Mouse (Mus musculus) neural tube, embryonic 15.5 days (tissue): ENCODE results near the gene Rtn4. TPM values are rescaled to one million over a fixed set of nuclear protein-coding genes. Genes with fewer than 3 reads are reported as not detected.

Experiments used
- ATAC-seq: fragments of 200-750 bp; cut with Nextera tagmentation; 2 replicates; pipeline ENCODE4 v1.8.0; 2017; ENCODE audit warnings: mild to moderate bottlenecking, moderate TSS enrichment, moderate library complexity; ENCODE audit not compliant: low FRiP score
- H3K27ac ChIP-seq: fragments of 300-500 bp; sonication (generic); replicated peaks from 2 replicates; pipeline ENCODE4 v1.5.1; 2015; ENCODE audit warnings: mild to moderate bottlenecking, inconsistent platforms
- H3K27me3 ChIP-seq: fragments of 300-500 bp; sonication (generic); replicated peaks from 2 replicates; pipeline ENCODE4 v1.6.1; 2015; ENCODE audit warnings: inconsistent platforms
- H3K36me3 ChIP-seq: fragments of 300-500 bp; sonication (generic); 2 replicates; pipeline ENCODE4 v1.6.1; 2015; ENCODE audit warnings: inconsistent platforms
- H3K4me1 ChIP-seq: fragments of 300-500 bp; sonication (generic); 2 replicates; pipeline ENCODE4 v1.6.1; 2015; ENCODE audit warnings: inconsistent platforms
- H3K4me2 ChIP-seq: fragments of 300-500 bp; sonication (generic); 2 replicates; pipeline ENCODE4 v1.6.1; 2015; ENCODE audit warnings: inconsistent platforms, mild to moderate bottlenecking, moderate library complexity
- H3K4me3 ChIP-seq: fragments of 300-500 bp; sonication (generic); replicated peaks from 2 replicates; pipeline ENCODE4 v1.5.1; 2015; ENCODE audit warnings: mild to moderate bottlenecking, inconsistent platforms
- H3K9ac ChIP-seq: fragments of 300-500 bp; sonication (generic); replicated peaks from 2 replicates; pipeline ENCODE4 v1.6.1; 2015; ENCODE audit warnings: mild to moderate bottlenecking, inconsistent platforms
- H3K9me3 ChIP-seq: fragments of 300-500 bp; sonication (generic); replicated peaks from 2 replicates; pipeline ENCODE4 v1.6.1; 2016; ENCODE audit warnings: inconsistent platforms
- WGBS: fragments of 180-500 bp; shearing (Covaris S2); methylation state at CpG from one replicate; pipeline ENCODE4 v1.1.7; 2015; ENCODE audit warnings: mixed read lengths; 5-methylcytosine and 5-hydroxymethylcytosine counted together
- polyA plus RNA-seq: library from polyadenylated mRNA; unstranded; fragments of >200 nt; fragmentation: Nextera tagmentation; extraction: Ambion mirVana; gene quantifications from 2 replicates; pipeline ENCODE4 v1.2.1, GENCODE M21; 2015

Rtn4 gene
- polyA plus RNA-seq, 1 experiment from 2014 or later: 122 TPM

GRCm38 (mm10) chr11:29768523-29768922, 75.8 kb downstream of the Rtn4 start:
- Histone ChIP-seq H3K36me3 (peaks cover 3% of the 10 kb centered on the region; the same call in 1 of the 2 replicates), H3K4me2 (no peak overlapping the region), H3K27ac (no peak overlapping the region), H3K4me1 (no peaks in the 10 kb centered on the region), H3K4me3 (no peak overlapping the region), H3K9ac (no peak overlapping the region), H3K27me3 (no peaks in the 10 kb centered on the region), H3K9me3 (no peaks in the 10 kb centered on the region)
- no peak for ATAC-seq

DNA sequence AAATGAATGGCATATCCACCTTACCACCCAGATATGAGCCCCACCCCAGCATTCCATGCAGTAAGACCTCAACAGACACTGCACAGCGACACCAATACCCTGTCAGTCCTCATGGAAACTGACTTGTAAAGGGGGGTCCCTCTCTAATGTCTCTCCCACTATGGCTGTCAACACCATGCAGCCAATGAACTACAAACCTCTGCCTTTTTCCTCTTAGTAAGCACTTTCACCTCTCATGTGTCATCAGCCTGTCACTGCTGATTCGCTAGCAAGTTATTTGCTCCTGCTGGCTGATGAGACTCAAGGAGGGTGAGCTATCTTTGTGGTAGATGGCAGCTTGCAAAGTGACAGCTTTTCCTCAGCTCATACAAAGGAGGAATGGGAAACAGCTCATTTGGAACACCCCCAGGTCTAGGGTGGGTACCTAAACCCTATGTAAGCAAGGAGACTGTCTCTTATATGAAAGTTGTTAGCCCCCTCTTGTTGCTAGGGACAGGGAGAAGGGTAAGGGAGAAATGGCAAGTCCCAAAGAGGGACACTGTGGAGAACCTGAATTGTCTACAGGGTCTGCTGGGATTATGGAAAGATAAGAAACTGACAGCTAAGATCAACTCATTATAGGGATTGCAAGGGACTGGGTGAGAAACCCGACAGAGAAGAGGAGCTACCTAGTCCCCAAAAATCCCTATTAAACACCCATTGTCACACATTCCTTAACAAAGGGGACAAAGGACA, 78.1 kb downstream of the Rtn4 start:
- Histone ChIP-seq H3K36me3 (peaks cover 3% of the 10 kb centered on the region; the same call in 1 of the 2 replicates), H3K9ac (no peak overlapping the region), H3K27ac (no peak overlapping the region), H3K4me2 (no peak overlapping the region), H3K4me1 (no peaks in the 10 kb centered on the region), H3K9me3 (no peaks in the 10 kb centered on the region), H3K4me3 (no peak overlapping the region), H3K27me3 (no peaks in the 10 kb centered on the region)
- 80% methylated on average over 3 of the region's 3 CpGs for WGBS
- ATAC-seq: no peak

GRCm38 (mm10) chr11:29772279-29772678, 79.5 kb downstream of the Rtn4 start:
- peaks cover 3% of the 10 kb centered on the region; the same call in 1 of the 2 replicates for H3K36me3 ChIP-seq
- no peak overlapping the region for H3K27ac ChIP-seq
- no peak overlapping the region for H3K4me2 ChIP-seq
- ATAC-seq: no peak
- no peaks in the 10 kb centered on the region for H3K9me3 ChIP-seq
- 90% methylated on average over 1 of the region's 1 CpGs for WGBS
- H3K4me3 ChIP-seq: no peak overlapping the region
- H3K4me1 ChIP-seq: no peaks in the 10 kb centered on the region
- no peaks in the 10 kb centered on the region for H3K27me3 ChIP-seq
- H3K9ac ChIP-seq: no peak overlapping the region

- Histone ChIP-seq H3K36me3 (peaks cover 3% of the 10 kb centered on the region; the same call in 1 of the 2 replicates), H3K4me1 (no peaks in the 10 kb centered on the region), H3K9ac (no peak overlapping the region), H3K27ac (no peak overlapping the region), H3K4me3 (no peak overlapping the region), H3K4me2 (no peak overlapping the region), H3K27me3 (no peaks in the 10 kb centered on the region), H3K9me3 (no peaks in the 10 kb centered on the region)
- no peak for ATAC-seq
- WGBS: 40% methylated on average over 2 of the region's 2 CpGs
These were observed 81.5 kb downstream of the Rtn4 start for GRCm38 (mm10) chr11:29774296-29774695.

DNA sequence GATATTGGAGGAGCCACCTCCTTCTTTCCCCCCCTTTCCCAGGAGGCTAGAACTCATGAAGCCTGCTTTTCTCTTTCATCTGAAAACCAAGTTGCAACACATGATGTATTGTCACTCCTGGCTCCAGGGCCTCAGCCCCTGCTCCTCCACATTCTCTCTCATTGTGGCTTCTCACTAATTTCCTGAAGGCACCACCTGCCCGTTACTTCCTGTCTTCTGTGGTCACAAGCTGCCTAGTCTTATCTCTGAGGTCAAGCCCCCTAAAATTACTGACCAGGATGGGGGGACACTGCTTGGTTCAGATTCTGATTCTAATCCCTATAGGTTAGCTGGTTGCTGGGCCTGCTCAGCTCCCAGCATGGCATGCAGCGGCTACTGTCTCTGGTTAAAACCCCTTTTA, 82.0 kb downstream of the Rtn4 start:
- peaks cover 3% of the 10 kb centered on the region; the same call in 1 of the 2 replicates for H3K36me3 ChIP-seq
- H3K9ac ChIP-seq: no peak overlapping the region
- no peak for ATAC-seq
- H3K27ac ChIP-seq: no peak overlapping the region
- 72% methylated on average over 2 of the region's 2 CpGs for WGBS
- H3K9me3 ChIP-seq: no peaks in the 10 kb centered on the region
- no peak overlapping the region for H3K4me2 ChIP-seq
- no peaks in the 10 kb centered on the region for H3K27me3 ChIP-seq
- H3K4me3 ChIP-seq: no peak overlapping the region
- H3K4me1 ChIP-seq: no peaks in the 10 kb centered on the region

DNA sequence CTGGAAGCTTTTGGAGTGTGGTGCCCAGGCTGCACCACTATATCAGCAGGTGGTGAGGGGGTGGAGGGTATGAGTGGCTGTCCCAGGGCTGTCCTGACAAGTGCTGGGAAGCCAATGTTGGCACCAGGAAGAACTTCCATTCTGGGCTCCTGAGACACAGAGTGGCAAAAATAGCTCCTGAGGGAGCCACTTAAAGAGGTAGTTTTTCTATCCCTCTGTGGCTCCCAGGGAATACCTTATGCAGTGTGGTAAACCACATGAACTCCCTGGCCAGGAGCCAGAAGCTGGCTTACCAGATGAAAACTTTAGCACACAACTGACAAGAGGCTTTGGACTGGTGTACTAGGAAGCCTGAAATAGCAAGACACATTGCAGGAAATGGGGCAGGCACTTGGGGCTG, 85.2 kb downstream of the Rtn4 start:
- Histone ChIP-seq H3K27ac (no peak overlapping the region), H3K9me3 (no peaks in the 10 kb centered on the region), H3K4me1 (no peaks in the 10 kb centered on the region), H3K27me3 (no peaks in the 10 kb centered on the region), H3K4me3 (no peak overlapping the region), H3K9ac (no peak overlapping the region), H3K36me3 (peaks cover 6% of the 10 kb centered on the region; the same call in 1 of the 2 replicates), H3K4me2 (no peak overlapping the region)
- ATAC-seq: no peak

- Histone ChIP-seq H3K4me2 (no peak overlapping the region), H3K9me3 (no peaks in the 10 kb centered on the region), H3K27me3 (no peaks in the 10 kb centered on the region), H3K36me3 (peaks cover 6% of the 10 kb centered on the region; the same call in 1 of the 2 replicates), H3K27ac (no peak overlapping the region), H3K4me1 (no peaks in the 10 kb centered on the region), H3K9ac (no peak overlapping the region), H3K4me3 (no peak overlapping the region)
- ATAC-seq: no peak
- WGBS: 72% methylated on average over 3 of the region's 3 CpGs
These were observed 86.2 kb downstream of the Rtn4 start for GRCm38 (mm10) chr11:29778936-29779335.

GRCm38 (mm10) chr11:29779409-29780026, 86.8 kb downstream of the Rtn4 start:
- Histone ChIP-seq H3K27me3 (no peaks in the 10 kb centered on the region), H3K9me3 (no peaks in the 10 kb centered on the region), H3K36me3 (peaks cover 6% of the 10 kb centered on the region; the same call in 1 of the 2 replicates), H3K4me1 (no peaks in the 10 kb centered on the region), H3K4me3 (no peak overlapping the region), H3K9ac (no peak overlapping the region), H3K4me2 (no peak overlapping the region), H3K27ac (no peak overlapping the region)
- WGBS: 38% methylated on average over 2 of the region's 2 CpGs
- no peak for ATAC-seq

DNA sequence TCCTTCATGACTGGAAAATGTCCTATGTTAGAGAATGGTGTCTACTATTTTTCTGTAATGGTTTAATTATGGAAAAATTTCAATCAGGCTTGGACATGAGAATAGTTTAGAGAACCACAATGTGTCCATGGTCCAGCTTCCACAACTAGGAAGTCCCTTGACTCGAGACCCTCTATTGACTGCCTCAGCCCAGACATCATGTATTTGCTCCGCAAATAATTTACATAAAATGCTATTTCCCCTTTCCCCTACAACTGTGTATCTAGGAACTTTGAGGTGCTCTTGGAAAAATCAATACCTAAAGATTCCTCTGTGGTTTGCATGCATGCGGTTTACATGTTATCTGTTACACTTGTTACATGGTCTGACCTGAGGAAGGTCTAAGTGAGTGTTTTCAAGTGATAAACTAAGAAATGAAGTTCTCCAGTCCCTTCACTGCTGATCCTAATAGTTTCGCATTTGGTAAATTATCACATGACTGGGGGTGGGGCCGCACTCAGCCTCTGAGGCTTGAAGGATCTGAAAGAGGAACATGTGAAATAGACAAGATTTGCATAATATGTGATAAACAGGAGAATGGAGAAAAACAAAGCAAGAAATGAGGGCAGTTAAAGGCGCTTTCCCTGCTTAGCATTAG, 94.0 kb downstream of the Rtn4 start:
- Histone ChIP-seq H3K27me3 (no peaks in the 10 kb centered on the region), H3K9ac (no peak overlapping the region), H3K27ac (no peak overlapping the region), H3K4me1 (peaks cover 11% of the 10 kb centered on the region), H3K4me3 (no peak overlapping the region), H3K36me3 (peaks cover 10% of the 10 kb centered on the region; the same call in 1 of the 2 replicates), H3K4me2 (no peak overlapping the region), H3K9me3 (no peaks in the 10 kb centered on the region)
- no peak for ATAC-seq
- WGBS: 91% methylated on average over 6 of the region's 6 CpGs

DNA sequence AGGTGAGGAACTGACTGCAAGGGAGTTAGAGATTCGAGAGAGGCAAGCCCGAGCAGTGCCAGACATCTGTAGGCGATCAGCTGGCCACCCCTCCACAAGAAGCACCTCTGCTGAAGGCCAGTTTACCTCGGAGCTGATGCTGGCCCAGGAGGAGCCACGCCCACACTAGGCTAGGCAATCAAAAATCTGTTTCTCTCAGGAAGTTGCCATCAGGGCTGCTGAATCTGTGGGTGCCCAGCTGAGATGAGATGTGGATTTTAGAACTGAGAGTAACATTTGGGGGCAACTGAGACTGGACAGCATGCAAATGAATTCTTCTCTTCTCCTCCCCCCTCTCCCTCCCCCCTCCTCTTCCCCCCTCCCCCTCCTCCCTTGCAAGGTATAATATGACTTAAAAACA, 94.7 kb downstream of the Rtn4 start:
- Histone ChIP-seq H3K9ac (no peak overlapping the region), H3K36me3 (peaks cover 11% of the 10 kb centered on the region; the same call in 1 of the 2 replicates), H3K4me3 (no peak overlapping the region), H3K27me3 (no peaks in the 10 kb centered on the region), H3K9me3 (no peaks in the 10 kb centered on the region), H3K4me1 (peaks cover 11% of the 10 kb centered on the region), H3K27ac (no peak overlapping the region), H3K4me2 (no peak overlapping the region)
- no peak for ATAC-seq
- 34% methylated on average over 5 of the region's 5 CpGs for whole genome bisulfite sequencing

DNA sequence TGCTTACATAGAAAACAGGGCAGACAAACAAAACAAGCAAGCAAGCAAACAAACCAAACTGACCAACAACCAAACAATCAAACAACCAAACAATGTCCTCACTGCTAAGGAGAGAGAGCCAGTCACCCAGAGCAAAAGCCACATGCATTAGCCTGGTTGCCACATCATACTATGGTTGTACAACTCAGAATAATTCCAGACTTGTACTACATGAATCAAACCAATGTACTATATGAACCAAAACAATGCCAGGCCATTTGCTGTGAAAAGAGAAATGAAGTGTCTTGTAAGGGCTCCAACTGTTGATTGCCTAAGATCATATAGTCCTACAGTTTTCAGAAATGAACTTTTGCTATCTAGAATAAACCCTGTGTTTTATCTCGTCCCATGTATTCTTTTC, 95.8 kb downstream of the Rtn4 start:
- Histone ChIP-seq H3K4me3 (no peak overlapping the region), H3K27me3 (no peaks in the 10 kb centered on the region), H3K4me1 (peaks cover 11% of the 10 kb centered on the region), H3K9ac (no peak overlapping the region), H3K4me2 (no peak overlapping the region), H3K27ac (0 out of 2 replicates have a peak overlapping the region, but pooled peaks have one; percentile 71), H3K9me3 (no peaks in the 10 kb centered on the region), H3K36me3 (peaks cover 6% of the 10 kb centered on the region)
- ATAC-seq: peak; percentile 33; the same call in 1 of the 2 replicates
- 36% methylated on average over 1 of the region's 1 CpGs for WGBS
